ENCODE assay signal across 9 mouse cellular contexts in the genomic region with DNA sequence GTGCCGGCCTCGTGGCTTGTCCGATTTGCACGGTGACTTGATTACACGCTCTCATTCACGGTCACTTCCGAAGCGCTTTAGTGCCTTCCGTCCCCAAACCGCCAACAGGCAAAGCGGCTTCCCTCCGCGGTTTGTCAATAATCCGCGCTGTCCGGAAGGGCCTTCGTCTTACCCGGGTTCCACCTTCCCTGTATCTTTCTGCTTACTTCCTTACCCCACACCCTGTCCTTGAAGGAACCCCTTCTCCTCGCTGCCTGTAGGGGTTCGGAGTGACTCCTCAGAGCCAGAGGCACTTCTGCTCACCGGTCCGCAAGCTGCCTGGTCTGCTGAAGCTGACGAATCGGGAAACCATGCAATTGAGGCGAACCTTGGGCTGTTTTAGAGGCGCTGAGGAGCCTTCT. TPM values are rescaled to one million over a fixed set of nuclear protein-coding genes. Genes with fewer than 3 reads are reported as not detected.
DNase-seq lines count a peak whose midpoint lies in the region; ATAC-seq and TF ChIP-seq lines count a peak whose summit lies in the region.
"Had no signal": no experiment of that assay in that cellular context is flagged by ENCODE, and none has a peak within 500 bp of the region (broad histone marks: within the 10 kb centered on the region; RNA-seq: fewer than 3 reads in every experiment).

No protein-coding gene starts in this region.

- DNase-seq in lung, embryonic 14.5 days, result no peak
- DNase-seq in lung, postnatal 10 days, result no peak
- no peak for DNase-seq in limb, embryonic 10.5 days (ENCODE audit: low spot score)
- peak; percentile 11 for DNase-seq in urinary bladder, postnatal 10 days (ENCODE audit: low spot score)
- DNase-seq in left cerebral cortex, postnatal 14 days (ENCODE audit: low spot score in 2 of 2), result no peak
- no peak for DNase-seq in thymus, postnatal 14 days
- no peak for DNase-seq in cerebellum, adult 11 months

- peak overlapping the region; percentile 17; the same call in 1 of the 2 replicates for H3K4me3 ChIP-seq in lung, embryonic 14.5 days (ENCODE audit: low read depth, low read length)
- H3K4me3 ChIP-seq in limb, embryonic 10.5 days, result peak overlapping the region; percentile 90

- no peaks in the 10 kb centered on the region for H3K36me3 ChIP-seq in lung, embryonic 14.5 days (ENCODE audit: insufficient read depth)
- H3K36me3 ChIP-seq in limb, embryonic 10.5 days, result peaks cover 34% of the 10 kb centered on the region

- peaks cover 99% of the 10 kb centered on the region for H3K27me3 ChIP-seq in lung, embryonic 14.5 days (ENCODE audit: insufficient read depth, low read length)
- H3K27me3 ChIP-seq in limb, embryonic 10.5 days (ENCODE audit: low read depth, poor library complexity, severe bottlenecking), result peaks cover 84% of the 10 kb centered on the region

- ATAC-seq in lung, embryonic 14.5 days (ENCODE audit: insufficient read depth), result no peak
- ATAC-seq in granulocyte monocyte progenitor cell, adult 5-6 weeks (replicated peaks; ENCODE audit: poor library complexity, severe bottlenecking), result peak; percentile 76

- intact Hi-C loops in left cerebral cortex, postnatal 14 days (cut with DNase I), result no loop called here

- H3K4me2 ChIP-seq in lung, embryonic 14.5 days, result no peak overlapping the region; the same call in 1 of the 2 replicates

- WGBS in lung, embryonic 14.5 days, result under 1% methylated on average over 26 of the region's 26 CpGs
- WGBS in limb, embryonic 10.5 days, result under 1% methylated on average over 26 of the region's 26 CpGs

- no peak for TF ChIP-seq CTCF in lung, embryonic 14.5 days (IDR thresholded peaks at IDR 0.05; ENCODE audit: low read depth)

- H3K9ac ChIP-seq in lung, embryonic 14.5 days, result no peak overlapping the region
- H3K9ac ChIP-seq: liver, embryonic 14.5 days had no signal

- H3K9me3 ChIP-seq in lung, embryonic 14.5 days (ENCODE audit: low read depth, low read length), result no peaks in the 10 kb centered on the region
- no peaks in the 10 kb centered on the region for H3K9me3 ChIP-seq in limb, embryonic 10.5 days (replicated peaks)

- H3K4me1 ChIP-seq in lung, embryonic 14.5 days (ENCODE audit: insufficient read depth), result no peaks in the 10 kb centered on the region
- H3K4me1 ChIP-seq in limb, embryonic 10.5 days, result peaks cover 77% of the 10 kb centered on the region

- H3K27ac ChIP-seq in lung, embryonic 14.5 days (ENCODE audit: low read depth), result no peak overlapping the region
- H3K27ac ChIP-seq in limb, embryonic 10.5 days, result peak overlapping the region; percentile 99
- H3K27ac ChIP-seq: liver, embryonic 14.5 days had no signal

RNA-seq across cellular contexts. Expression of a gene that starts 0.8 kb away (rescaled TPM):
- polyA plus RNA-seq in lung, embryonic 14.5 days (2014; fragmentation: Nextera tagmentation; extraction: Ambion mirVana), result not detected in 2 replicates
- not detected in 2 replicates for total RNA-seq in granulocyte monocyte progenitor cell, adult 5-6 weeks (2014; fragmentation: Nextera tagmentation)
- not detected in 2 replicates for total RNA-seq in granulocyte monocyte progenitor cell, adult 5-6 weeks (2017)
- 71.6 and 74.9 TPM in 2 replicates for polyA plus RNA-seq in limb, embryonic 10.5 days (2016; fragmentation: Nextera tagmentation; extraction: Ambion mirVana)
- total RNA-seq in left cerebral cortex, postnatal 14 days (2021), result not detected
- polyA plus RNA-seq: liver, embryonic 14.5 days had no signal

RNA-seq across cellular contexts. Expression of a gene that starts 5.7 kb away (rescaled TPM):
- not detected in 2 replicates for polyA plus RNA-seq in lung, embryonic 14.5 days (2014; fragmentation: Nextera tagmentation; extraction: Ambion mirVana)
- total RNA-seq in granulocyte monocyte progenitor cell, adult 5-6 weeks (2014; fragmentation: Nextera tagmentation), result 0.47 TPM in 1 of 2 replicates, not detected in the other
- 0.57 TPM in 1 of 2 replicates, not detected in the other for total RNA-seq in granulocyte monocyte progenitor cell, adult 5-6 weeks (2017)
- 175 and 195 TPM in 2 replicates for polyA plus RNA-seq in limb, embryonic 10.5 days (2016; fragmentation: Nextera tagmentation; extraction: Ambion mirVana)
- total RNA-seq in left cerebral cortex, postnatal 14 days (2021), result not detected

RNA-seq across cellular contexts. Expression of a gene that starts 14.3 kb away (rescaled TPM):
- not detected in 2 replicates for polyA plus RNA-seq in lung, embryonic 14.5 days (2014; fragmentation: Nextera tagmentation; extraction: Ambion mirVana)
- total RNA-seq in granulocyte monocyte progenitor cell, adult 5-6 weeks (2014; fragmentation: Nextera tagmentation), result not detected in 2 replicates
- not detected in 2 replicates for total RNA-seq in granulocyte monocyte progenitor cell, adult 5-6 weeks (2017)
- 2.7 and 11.1 TPM in 2 replicates for polyA plus RNA-seq in limb, embryonic 10.5 days (2016; fragmentation: Nextera tagmentation; extraction: Ambion mirVana)
- total RNA-seq in left cerebral cortex, postnatal 14 days (2021), result not detected

RNA-seq across cellular contexts. Expression of a gene that starts 15.5 kb away (rescaled TPM):
- polyA plus RNA-seq in lung, embryonic 14.5 days (2014; fragmentation: Nextera tagmentation; extraction: Ambion mirVana), result 0.19 TPM in 1 of 2 replicates, not detected in the other
- total RNA-seq in granulocyte monocyte progenitor cell, adult 5-6 weeks (2014; fragmentation: Nextera tagmentation), result 8.9 and 14.7 TPM in 2 replicates
- total RNA-seq in granulocyte monocyte progenitor cell, adult 5-6 weeks (2017), result 16.8 and 24.4 TPM in 2 replicates
- polyA plus RNA-seq in limb, embryonic 10.5 days (2016; fragmentation: Nextera tagmentation; extraction: Ambion mirVana), result 95.7 and 123 TPM in 2 replicates
- not detected for total RNA-seq in left cerebral cortex, postnatal 14 days (2021)

RNA-seq across cellular contexts. Expression of a gene that starts 24.7 kb away (rescaled TPM):
- polyA plus RNA-seq in lung, embryonic 14.5 days (2014; fragmentation: Nextera tagmentation; extraction: Ambion mirVana), result 5.8 and 7.4 TPM in 2 replicates
- 18.3 and 20.5 TPM in 2 replicates for total RNA-seq in granulocyte monocyte progenitor cell, adult 5-6 weeks (2014; fragmentation: Nextera tagmentation)
- 6.4 and 10.8 TPM in 2 replicates for total RNA-seq in granulocyte monocyte progenitor cell, adult 5-6 weeks (2017)
- polyA plus RNA-seq in limb, embryonic 10.5 days (2016; fragmentation: Nextera tagmentation; extraction: Ambion mirVana), result 24.7 and 24.8 TPM in 2 replicates
- total RNA-seq in left cerebral cortex, postnatal 14 days (2021), result not detected
